Mouse (Mus musculus) heart, adult 11 months (tissue): ENCODE results near the gene Syde1.
"Not testable (repeated sequence)": the region's sequence is repeated elsewhere in the genome, so short reads cannot be mapped to it uniquely, and the experiment has no call there.

Experiments
- DNase-seq: peaks from one replicate; pipeline ENCODE4 v3.0.0; 2022

Syde1 gene

GRCm38 (mm10) chr10:78591406-78592328 is at the start of gene Syde1:
Syde1 (minus strand) TSS chr10:78591964.
- peak; percentile 98 for DNase-seq

- DNase-seq, result no peak
These were observed 40.5 kb upstream of the Syde1 start for GRCm38 (mm10) chr10:78632311-78632710.

DNA sequence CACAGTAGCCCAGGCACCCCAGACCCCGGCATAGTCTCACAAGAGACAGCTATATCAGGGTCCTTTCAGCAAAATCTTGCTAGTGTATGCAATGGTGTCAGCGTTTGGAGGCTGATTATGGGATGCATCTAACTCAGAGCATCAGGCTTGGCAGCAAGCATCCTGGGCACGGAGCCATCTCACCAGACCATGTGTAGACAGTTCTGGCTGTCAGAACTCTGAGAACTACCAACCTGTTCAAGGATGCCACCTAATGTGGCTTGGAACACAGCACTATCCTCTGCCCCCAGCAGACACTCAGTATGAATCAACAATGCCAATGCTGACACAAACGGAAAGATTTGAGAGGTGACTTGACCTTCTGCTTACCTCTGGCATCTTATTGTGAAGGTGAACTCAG is 38.4 kb upstream of the Syde1 start:
- peak; percentile 74 for DNase-seq

DNA sequence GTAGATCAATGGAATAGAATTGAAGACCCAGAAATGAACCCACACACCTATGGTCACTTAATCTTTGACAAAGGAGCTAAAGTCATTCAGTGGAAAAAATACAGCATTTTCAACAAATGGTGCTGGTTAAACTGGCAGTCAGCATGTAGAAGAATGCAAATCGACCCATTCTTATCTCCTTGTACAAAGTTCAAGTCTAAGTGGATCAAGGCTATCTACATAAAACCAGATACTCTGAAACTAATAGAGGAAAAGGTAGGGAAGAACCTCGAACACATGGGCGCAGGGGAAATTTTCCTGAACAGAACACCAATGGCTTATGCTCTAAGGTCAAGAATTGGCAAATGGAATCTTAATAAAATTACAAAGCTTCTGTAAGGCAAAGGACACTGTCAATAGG is 31.4 kb upstream of the Syde1 start:
- not testable (repeated sequence) for DNase-seq

GRCm38 (mm10) chr10:78617974-78618373 is 26.2 kb upstream of the Syde1 start, which contains the start of gene Olfr1357:
Olfr1357 (minus strand) TSS chr10:78618074.
- no peak for DNase-seq

DNA sequence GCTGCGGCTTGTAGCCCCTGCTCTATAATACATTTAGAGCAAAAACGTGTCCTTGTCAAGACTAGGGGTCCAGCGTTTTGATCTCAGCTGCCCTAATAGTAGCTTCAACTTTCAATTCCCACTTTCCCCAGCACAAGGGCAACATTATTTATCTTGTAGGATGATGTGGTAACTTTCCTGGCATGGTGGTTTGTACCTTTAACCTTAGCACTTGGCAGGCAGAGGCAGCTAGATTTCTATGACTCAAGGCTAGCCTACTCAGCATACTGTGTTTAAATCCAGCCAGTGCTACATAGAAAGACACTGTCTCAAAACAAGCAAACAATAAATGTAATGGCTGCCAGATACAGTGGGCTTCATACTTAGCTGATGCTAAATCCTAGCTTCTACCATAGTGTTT is 15.8 kb upstream of the Syde1 start:
- DNase-seq, result no peak

DNA sequence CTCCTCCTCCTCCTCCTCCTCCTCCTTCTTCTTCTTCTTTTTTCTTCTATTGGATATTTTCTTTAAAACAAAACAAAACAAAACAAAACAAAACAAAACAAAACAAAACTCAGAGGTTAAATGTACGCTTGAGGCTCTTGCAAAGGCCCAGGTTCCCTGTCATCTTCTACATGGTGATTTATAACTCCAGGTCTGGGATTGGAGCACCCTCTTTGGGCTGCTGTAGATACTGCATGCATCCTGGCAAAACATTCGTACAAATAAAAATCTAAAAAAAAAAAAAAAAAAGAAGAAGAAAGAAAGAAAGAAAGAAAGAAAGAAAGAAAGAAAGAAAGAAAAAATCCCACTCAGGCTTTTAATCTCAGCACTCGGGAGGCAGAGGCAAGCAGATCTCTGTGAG is 13.3 kb upstream of the Syde1 start:
- no peak for DNase-seq

- no peak for DNase-seq
These were observed 8.1 kb upstream of the Syde1 start for GRCm38 (mm10) chr10:78599865-78600264.

DNA sequence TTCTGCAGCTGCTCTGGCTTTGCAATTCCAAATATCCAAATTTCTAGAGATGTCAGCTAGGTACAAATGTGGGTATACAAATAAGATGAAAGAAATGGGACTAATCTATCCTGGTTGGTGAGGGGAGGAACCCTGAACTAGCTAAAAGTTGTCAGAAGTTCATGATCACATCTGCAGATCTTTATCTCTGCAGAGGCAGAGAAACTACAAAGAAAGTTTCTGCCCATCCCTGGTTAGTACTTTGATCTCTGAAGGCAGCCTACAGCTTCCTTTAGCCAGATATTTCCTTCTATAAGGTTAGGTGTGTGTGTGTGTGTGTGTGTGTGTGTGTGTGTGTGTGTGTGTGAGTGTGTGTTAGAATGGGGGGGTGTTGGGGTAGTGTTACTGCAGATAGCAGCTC is 2.8 kb upstream of the Syde1 start:
- no peak for DNase-seq

DNA sequence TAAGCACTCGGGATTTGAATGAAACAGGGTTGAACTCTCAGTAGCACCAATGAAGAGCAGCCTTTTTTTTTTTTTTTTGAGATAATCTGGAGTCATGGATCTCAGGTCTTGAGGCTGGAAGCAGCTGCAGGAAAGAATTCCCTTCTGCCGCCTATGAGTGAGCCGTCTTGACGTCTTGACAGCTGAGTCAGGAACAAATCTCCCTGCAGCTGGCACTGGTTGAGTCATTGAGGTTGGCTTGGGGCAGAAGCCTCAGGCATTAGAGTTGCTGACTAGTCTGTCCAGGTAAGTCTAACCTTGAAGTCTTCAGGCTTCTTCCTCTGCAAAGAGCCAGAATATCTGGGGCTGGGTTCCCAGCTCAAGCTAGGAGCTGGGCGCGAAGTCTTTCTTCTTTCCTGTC is 2.4 kb upstream of the Syde1 start:
- peak; percentile 68 for DNase-seq

- DNase-seq, result peak; percentile 76
These were observed 2.0 kb upstream of the Syde1 start for GRCm38 (mm10) chr10:78593736-78594135.

- DNase-seq, result peak; percentile 40
These were observed 1.2 kb upstream of the Syde1 start for GRCm38 (mm10) chr10:78592856-78593379.

DNA sequence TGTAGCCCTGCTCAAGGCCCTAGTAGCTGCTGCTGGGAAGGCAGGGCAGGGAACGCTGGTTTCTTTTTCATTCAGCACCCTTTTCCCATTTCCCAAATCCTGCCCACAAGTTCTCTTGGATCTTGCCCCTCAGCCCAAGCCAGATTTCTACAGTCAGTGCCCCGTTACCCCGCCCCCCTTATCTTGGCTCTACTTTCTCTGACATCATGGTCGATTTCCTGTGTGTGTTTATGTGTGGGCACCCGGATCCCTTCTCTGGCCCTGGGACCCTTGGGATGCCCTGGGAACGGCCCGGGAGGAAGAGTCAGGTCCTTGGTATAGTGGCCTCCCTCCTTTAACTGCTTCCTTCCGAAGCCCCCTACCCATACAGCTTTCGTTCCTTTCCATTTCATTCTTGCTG is 1.0 kb downstream of the Syde1 start:
- DNase-seq, result peak; percentile 95

GRCm38 (mm10) chr10:78589901-78590300 is 1.9 kb downstream of the Syde1 start:
- peak; percentile 90 for DNase-seq

GRCm38 (mm10) chr10:78589291-78589690 is 2.5 kb downstream of the Syde1 start:
- DNase-seq, result peak; percentile 91

DNA sequence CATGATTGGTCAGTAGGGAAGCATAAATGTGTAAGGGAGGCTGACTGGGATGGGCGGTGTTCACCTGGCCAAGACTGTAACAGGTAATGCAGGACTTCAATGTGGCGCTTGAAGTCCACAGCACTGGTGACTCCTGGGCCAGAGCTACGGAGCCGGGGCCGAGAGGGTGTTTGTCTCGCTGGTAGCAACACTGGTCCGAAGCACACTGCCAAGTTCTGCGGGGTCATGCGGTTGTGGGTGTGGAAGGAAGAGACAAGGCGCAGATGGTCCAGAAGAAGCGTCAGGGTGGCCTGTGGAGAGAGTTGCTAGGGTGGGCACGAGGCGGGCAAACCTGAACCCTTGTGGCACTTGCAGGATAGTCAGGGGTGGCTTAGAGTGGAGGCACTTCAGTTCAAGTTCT is 5.7 kb downstream of the Syde1 start:
- DNase-seq, result peak; percentile 90

GRCm38 (mm10) chr10:78585606-78586005 is 6.2 kb downstream of the Syde1 start:
- peak; percentile 87 for DNase-seq

DNA sequence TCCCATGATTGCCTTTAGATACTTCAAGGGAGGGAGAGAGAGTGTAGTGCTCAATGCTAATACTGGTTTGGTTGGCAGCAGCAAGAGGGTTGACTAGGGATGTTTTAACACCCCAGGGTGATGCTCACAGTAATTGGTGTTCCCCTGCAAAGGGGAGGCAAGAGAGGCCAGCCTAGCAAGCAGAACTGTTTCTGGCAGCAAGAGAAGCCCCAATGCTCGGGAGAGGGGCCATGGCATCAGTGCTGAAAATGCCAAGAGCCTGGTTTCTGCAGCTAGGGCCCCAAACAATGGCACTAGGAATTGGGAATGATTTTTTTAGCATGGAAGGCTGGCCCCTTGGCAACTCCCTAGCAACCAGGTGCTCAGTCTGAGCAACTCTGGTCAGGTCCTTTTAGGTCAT is 6.8 kb downstream of the Syde1 start:
- DNase-seq, result peak; percentile 69

DNA sequence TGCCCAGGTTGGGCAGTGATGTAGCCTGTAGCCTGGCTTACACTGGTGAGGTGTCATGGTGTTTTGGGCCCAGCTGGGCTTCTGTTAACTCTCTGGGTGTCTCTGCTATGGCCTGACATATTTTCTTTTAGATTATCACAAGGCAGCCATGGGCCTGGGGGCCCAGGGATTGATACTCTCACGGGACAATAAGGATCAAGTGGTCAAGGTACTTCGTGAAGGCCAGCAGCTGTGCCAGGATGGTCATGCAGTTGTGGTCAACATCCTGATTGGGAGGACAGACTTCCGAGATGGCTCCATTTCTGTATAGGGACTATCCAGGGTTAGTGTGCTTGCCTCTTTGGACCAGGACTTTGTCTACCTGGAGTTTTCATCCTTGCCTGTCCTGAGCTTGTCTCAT is 7.8 kb downstream of the Syde1 start:
- DNase-seq, result peak; percentile 81

DNA sequence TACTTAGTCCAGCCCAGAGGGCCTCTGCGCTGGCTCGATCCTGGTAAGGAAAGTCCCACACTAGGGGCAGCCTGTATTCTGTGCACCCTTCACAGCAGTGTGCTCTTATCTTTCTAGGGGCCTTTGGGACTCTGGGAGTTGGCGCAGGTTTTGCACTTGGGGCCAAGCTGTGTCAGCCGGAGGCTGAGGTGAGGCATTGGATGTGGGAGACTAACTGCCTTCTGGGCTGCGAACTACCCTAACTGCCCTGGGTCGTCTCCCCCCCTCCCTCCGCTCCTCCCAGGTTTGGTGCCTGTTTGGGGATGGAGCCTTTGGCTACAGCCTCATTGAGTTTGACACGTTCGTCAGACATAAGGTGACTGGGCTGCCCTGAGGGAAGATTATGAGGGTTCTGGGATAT is 8.4 kb downstream of the Syde1 start:
- peak; percentile 75 for DNase-seq

- DNase-seq, result peak; percentile 86
These were observed 10.6 kb downstream of the Syde1 start for GRCm38 (mm10) chr10:78581121-78581520.

DNA sequence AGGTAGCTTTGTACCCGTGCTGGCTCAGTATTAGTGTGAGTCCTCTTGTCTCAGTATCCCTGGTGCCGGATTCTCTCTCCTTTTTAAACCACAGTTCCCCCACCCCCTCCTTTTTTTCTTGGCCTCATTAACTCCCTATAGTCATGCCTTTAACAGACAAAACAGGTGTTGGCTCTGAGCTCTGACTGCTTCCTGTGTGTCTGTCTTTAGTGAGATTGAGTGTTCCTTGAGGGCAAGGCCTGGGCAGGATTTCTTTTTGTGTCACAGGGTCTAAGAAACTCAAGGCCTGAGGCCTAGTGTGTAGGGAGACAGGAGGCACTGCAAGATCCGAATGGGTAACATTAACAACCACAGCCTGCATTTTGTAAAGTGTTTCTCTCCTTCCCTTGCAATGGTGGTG is 13.6 kb downstream of the Syde1 start:
- DNase-seq, result peak; percentile 86

DNA sequence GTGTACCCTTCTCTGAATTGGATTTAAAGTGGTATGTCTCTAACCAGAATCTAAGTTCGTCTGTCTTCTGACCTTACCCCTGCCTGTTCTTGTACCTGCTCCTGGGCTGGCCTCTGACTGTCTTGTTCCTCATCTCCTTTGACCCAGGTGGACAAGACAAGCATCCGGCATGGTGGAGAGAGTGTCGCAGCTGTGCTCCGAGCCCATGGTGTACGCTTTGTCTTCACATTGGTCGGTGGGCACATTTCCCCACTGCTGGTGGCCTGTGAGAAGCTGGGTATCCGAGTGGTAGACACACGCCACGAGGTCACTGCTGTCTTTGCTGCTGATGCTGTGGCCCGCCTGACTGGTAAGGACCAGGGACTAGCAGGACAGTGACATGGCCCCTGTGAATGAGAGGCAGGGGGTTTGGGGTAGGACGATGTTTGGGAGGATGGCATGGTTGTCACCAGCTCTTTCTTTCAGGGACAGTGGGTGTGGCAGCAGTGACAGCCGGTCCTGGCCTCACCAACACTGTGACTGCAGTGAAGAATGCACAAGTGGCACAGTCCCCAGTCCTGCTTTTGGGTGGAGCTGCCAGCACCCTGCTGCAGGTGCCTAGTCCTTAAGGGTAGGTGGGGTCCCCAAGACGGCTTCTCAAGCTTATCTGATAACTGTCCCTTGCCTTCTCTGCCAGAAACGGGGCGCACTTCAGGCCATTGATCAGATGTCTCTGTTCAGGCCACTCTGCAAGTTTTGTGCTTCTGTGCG is 15.2 kb downstream of the Syde1 start:
- peak; percentile 89 for DNase-seq

- peak; percentile 95 for DNase-seq
These were observed 16.1 kb downstream of the Syde1 start for GRCm38 (mm10) chr10:78575690-78576089.
